Mouse (Mus musculus): ENCODE data around the gene Zkscan1.

Zkscan1 gene

DNA sequence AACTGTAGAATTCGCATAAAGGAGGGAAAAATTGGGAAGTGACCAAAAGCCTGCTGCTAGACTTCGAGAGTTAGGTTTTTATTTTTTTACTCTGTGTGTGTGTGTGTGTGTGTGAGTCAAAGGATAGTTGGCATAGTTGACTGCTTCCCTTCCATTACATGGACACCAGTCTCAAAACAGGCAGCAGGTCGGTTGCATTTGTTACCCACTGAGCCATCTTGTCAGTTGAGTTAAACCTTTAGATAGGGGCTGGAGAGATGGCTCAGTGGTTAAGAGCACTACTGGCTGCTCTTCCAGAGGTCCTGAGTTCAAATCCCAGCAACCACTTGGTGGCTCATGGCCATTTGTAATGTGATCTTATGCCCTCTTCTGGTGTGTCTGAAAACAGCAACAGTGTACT, 33.2 kb downstream of the Zkscan1 start:
- no peak for DNase-seq

DNA sequence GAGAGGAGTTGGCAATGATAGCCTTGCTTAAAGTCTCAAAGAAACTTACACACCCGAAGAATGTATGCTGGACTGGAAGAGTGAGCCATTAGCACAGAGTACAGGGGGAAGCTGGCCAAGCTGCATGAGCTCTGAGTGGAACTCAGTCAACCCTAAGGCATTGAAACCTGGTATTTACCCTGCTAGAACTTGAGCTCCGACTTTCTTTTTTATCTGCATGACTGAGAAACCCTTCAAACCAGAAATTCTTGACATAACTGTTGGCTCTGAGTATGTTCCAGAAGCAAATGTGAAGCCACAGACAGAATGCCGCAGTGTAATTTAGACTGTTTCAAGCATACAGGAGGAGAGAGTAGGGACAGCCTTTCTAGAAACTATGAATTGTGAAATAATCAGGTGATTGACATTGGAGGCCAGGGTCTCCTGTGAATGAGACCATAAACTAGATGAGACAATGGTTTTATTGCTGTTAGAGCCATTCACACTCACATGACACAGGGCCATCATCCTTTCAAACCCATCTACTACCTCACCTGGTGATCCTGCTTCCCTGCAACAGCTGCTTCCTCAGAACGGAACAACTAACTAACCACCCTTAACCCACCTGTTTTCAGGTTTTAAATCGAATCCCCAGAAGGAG, 47.7 kb downstream of the Zkscan1 start:
- DNase-seq: no peak

DNA sequence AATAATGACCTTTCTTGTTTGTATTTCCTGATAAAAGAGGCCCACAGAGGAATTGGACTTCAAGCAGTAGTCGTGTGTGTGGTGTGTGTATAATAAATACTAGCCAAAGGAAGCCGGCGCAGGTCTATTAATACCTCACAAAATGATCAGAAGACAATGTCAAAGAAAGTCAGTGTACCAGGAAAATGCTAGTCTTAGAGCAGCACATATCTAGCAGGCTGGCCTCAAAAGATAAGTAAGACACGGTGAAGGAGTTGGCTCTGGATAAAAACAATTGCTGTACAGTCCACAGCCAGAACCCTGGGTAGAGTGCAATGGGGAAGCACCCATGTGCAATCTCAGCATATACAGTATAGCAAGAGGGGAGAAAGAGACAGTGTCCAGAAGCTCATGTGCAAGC, 52.4 kb downstream of the Zkscan1 start:
- DNase-seq: no peak

DNA sequence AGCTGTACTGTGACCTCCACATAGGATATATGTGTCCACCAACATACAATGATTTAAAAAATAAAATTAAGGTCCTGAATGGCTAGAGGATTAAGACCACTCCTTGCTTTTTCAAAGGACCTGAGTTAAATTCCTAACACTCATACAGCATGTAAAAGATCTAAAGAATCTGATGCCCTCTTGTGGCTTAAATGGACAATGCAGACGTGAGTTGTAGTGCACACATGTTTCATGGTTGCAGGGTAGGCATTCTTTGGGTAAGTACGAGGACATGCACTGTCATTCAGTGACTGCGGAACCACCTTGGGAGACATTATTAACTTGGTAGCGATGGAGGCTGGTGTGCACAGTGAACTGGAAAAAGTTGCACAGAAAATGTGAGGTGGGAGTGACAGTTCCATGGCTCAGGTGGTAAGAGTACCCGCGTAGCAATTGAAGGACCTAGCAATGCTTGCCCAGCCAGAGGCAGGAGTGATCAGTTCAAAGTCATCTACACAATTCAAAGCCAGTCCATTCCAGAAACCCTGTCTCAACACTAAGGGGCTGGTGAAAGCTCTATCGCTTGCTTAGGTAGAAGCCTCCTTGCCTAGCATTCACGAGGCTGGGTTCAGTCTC, 53.2 kb downstream of the Zkscan1 start:
- DNase-seq: peak; percentile 67

- DNase-seq: no peak
These were observed 53.7 kb downstream of the Zkscan1 start for GRCm38 (mm10) chr5:138138585-138138984.

- no peak for DNase-seq
These were observed 69.5 kb downstream of the Zkscan1 start for GRCm38 (mm10) chr5:138154390-138154789.

DNA sequence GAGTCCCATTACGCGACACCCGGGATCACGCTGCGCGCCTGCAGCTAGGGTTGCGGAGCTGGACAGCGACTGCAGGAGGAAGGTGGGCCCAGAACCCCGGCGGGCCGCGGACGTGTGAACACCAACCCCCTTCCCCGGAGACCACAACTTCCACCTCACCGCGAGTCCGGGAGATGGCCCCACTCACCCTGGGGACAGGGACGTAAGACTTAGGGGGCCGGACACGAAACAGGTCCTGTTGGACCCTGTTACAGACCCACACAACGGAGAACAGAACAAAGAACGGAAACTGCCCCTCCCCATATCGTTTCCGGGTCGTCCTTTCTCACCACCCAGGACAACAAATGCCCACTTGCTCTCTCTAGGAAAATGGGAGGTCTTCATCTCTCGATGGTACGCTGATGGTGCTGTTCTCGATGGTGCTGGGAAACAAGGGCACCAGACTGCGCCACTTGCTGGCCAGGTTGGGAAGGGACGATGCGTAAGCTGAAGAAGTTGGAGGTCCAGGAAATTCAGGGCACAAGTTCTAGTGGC, 70.6 kb downstream of the Zkscan1 start, which contains the start of gene Zfp113:
Gene Zfp113 (minus strand): TSS at position 302 of the 534 bp plus-strand sequence.
- DNase-seq: peak; percentile 95

Data from lung, postnatal 10 days (tissue).